Mouse (Mus musculus) stomach, embryonic 14.5 days (tissue): ENCODE measurements at regions not wholly inside any gene's neighbourhood (a gene's known extent, or its start where the extent isn't known, plus 50 kb on each side); places are given as distances from the start of the nearest gene placed in this dataset.
A peak's percentile ranks its signal among the peaks of the same experiment; 100 is the strongest.

Source experiments
- ATAC-seq: fragments of 200-750 bp; cut with Nextera tagmentation; 2 replicates; pipeline ENCODE4 v1.8.0; 2017; ENCODE audit warnings: low read depth, moderate TSS enrichment; ENCODE audit not compliant: insufficient number of reproducible peaks, insufficient read depth, low FRiP score
- H3K27ac ChIP-seq: fragments of 300-500 bp; sonication (generic); 2 replicates; pipeline ENCODE4 v1.5.1; 2014; ENCODE audit warnings: mild to moderate bottlenecking, low read length, moderate library complexity, mixed read lengths
- H3K27me3 ChIP-seq: fragments of 300-500 bp; sonication (generic); 2 replicates; pipeline ENCODE4 v1.6.1; 2014; ENCODE audit warnings: low read length, control low read depth, mixed read lengths; ENCODE audit not compliant: control insufficient read depth, insufficient read depth
- H3K36me3 ChIP-seq: fragments of 300-500 bp; sonication (generic); 2 replicates; pipeline ENCODE4 v1.6.1; 2014; ENCODE audit warnings: mild to moderate bottlenecking, control low read depth, low read length, moderate library complexity, mixed read lengths; ENCODE audit not compliant: control insufficient read depth, insufficient read depth
- H3K4me1 ChIP-seq: fragments of 300-500 bp; sonication (generic); 2 replicates; pipeline ENCODE4 v1.6.1; 2014; ENCODE audit warnings: low read length, control low read depth, mixed read lengths; ENCODE audit not compliant: control insufficient read depth, insufficient read depth
- H3K4me2 ChIP-seq: fragments of 300-500 bp; sonication (generic); replicated peaks from 2 replicates; pipeline ENCODE4 v1.6.1; 2014; ENCODE audit warnings: low read depth, low read length, control low read depth
- H3K4me3 ChIP-seq: fragments of 300-500 bp; sonication (generic); 2 replicates; pipeline ENCODE4 v1.5.1; 2014; ENCODE audit warnings: low read depth, low read length, control low read depth
- H3K9ac ChIP-seq: fragments of 300-500 bp; sonication (generic); replicated peaks from 2 replicates; pipeline ENCODE4 v1.6.1; 2014; ENCODE audit warnings: low read depth, mild to moderate bottlenecking, control low read depth, low read length, moderate library complexity, mixed read lengths
- H3K9me3 ChIP-seq: fragments of 300-500 bp; sonication (generic); 2 replicates; pipeline ENCODE4 v1.6.1; 2016; ENCODE audit warnings: low read depth, low read length, control low read depth; ENCODE audit not compliant: control insufficient read depth
- WGBS: fragments of 180-500 bp; shearing (Covaris S2); extraction: QIAGEN DNeasy Blood & Tissue Kit; methylation state at CpG from one replicate; pipeline ENCODE4 v1.1.7; 2014; 5-methylcytosine and 5-hydroxymethylcytosine counted together

- 69% methylated on average over 20 of the region's 20 CpGs for WGBS
- no peak overlapping the region for H3K9ac ChIP-seq
Observed at GRCm38 (mm10) chr8:9152313-9152925, 462.1 kb upstream of the Arglu1 start.

DNA sequence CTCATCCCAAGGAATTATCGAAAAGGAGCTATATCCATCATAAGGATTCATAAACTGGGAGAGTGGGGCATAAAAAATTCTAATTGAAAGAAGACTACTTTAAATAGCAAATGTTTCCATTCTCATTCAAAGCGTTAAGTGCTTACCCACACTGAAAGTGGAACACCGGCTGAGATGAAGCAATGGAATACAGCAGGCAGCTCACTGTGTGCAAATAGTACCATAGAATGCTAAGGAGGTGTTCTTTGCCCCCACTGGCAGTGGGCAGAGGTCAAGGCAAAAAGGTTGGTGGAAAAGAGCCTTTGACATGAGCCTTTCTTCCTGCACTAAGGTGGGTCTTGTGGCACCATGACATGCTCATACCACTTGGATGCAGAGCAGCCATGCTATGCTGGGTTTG lies 454.0 kb upstream of the Arglu1 start:
- ATAC-seq, result no peak
- H3K9ac ChIP-seq, result no peak overlapping the region
- WGBS, result 89% methylated on average over 3 of the region's 3 CpGs

More at GRCm38 (mm10) chr8:9152313-9152925, 462.1 kb upstream of the Arglu1 start:
- no peaks in the 10 kb centered on the region for H3K27me3 ChIP-seq
- no peak overlapping the region for H3K4me2 ChIP-seq
- ATAC-seq, result 0 out of 2 replicates have a peak, but pooled peaks have one; percentile 16
- H3K4me3 ChIP-seq, result no peak overlapping the region
- H3K9me3 ChIP-seq, result no peaks in the 10 kb centered on the region
- H3K27ac ChIP-seq, result no peak overlapping the region
- H3K36me3 ChIP-seq, result no peaks in the 10 kb centered on the region
- H3K4me1 ChIP-seq, result peaks cover 4% of the 10 kb centered on the region; the same call in 1 of the 2 replicates

DNA sequence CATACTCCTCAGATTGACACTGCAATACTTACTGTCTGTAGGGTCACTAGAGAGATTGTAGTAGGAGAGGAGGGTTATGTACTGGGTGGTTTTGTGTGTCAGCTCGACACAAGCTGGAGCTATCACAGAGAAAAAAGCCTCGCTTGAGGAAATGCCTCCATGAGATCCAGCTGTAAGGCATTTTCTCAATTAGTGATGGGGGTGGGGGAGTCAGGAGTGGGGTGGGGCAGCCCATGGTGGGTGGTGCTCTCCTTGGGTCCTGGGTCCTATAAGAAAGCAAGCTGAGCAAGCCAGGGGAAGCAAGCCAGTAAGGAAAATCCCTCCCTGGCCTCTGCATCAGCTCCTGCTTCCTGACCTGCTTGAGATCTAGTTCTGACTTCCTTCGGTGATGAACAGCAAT lies 449.5 kb upstream of the Arglu1 start:
- WGBS, result 41% methylated on average over 3 of the region's 3 CpGs
- ATAC-seq, result no peak
- no peaks in the 10 kb centered on the region for H3K9me3 ChIP-seq
- no peak overlapping the region for H3K9ac ChIP-seq
- H3K36me3 ChIP-seq, result no peaks in the 10 kb centered on the region
- H3K27ac ChIP-seq, result no peak overlapping the region
- H3K4me1 ChIP-seq, result no peaks in the 10 kb centered on the region
- H3K27me3 ChIP-seq, result no peaks in the 10 kb centered on the region
- no peak overlapping the region for H3K4me3 ChIP-seq
- no peak overlapping the region for H3K4me2 ChIP-seq

More for the DNA sequence above, 454.0 kb upstream of the Arglu1 start:
- Histone ChIP-seq H3K9me3 (no peaks in the 10 kb centered on the region), H3K27ac (no peak overlapping the region), H3K4me2 (no peak overlapping the region), H3K4me3 (no peak overlapping the region), H3K27me3 (no peaks in the 10 kb centered on the region), H3K36me3 (no peaks in the 10 kb centered on the region), H3K4me1 (no peaks in the 10 kb centered on the region)

DNA sequence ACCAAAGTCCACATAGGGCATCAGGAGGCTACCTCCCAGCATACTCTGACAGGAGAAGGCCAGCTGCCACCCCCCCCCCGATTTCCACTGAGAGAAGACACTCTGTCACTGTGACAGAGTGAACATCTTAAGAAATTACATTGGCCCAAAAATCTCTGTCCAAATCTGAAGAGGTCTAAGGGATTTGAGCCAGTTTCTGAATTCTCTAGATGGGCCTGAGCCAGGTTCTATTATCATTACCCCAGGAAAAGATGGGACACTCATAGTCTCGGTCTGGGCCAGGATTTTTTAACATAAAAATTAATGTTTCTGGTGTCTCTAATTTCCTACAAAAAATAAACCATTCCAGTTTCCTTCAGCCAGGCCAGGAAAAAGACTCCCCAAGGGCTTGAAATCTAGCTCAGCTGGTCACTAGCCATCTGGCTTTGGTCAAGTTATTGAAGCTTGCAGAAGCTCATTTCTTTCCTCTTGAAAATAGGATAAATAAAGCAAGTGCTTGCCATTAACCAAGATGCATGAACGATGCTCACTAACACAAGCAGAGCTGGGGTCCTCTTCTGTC lies 448.8 kb upstream of the Arglu1 start:
- no peak for ATAC-seq
- Histone ChIP-seq H3K9ac (no peak overlapping the region), H3K4me3 (no peak overlapping the region), H3K27ac (no peak overlapping the region), H3K4me1 (no peaks in the 10 kb centered on the region), H3K4me2 (no peak overlapping the region), H3K36me3 (no peaks in the 10 kb centered on the region), H3K27me3 (no peaks in the 10 kb centered on the region), H3K9me3 (no peaks in the 10 kb centered on the region)
- WGBS, result 60% methylated on average over 3 of the region's 3 CpGs

DNA sequence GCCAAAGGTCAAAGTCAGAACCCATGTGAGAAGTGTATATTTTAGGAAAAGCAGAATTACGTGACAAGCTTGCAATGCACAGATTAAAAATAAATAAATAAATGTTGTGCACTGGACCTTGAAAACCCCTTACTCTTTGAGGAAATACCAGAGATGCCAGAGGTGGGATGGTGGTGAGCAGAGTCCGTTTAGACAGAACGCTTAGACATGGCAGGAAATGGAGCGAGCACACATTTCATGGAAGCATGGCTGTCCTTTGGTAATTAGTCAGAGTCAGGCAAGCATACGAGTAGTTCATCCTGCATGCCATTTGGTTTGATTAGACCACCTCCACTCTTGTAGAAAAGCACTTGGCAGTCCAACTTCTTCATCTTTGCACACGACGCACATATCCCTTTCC lies 443.4 kb upstream of the Arglu1 start:
- no peaks in the 10 kb centered on the region for H3K4me1 ChIP-seq
- H3K4me2 ChIP-seq, result no peak overlapping the region
- no peak overlapping the region for H3K9ac ChIP-seq
- H3K9me3 ChIP-seq, result no peaks in the 10 kb centered on the region
- WGBS, result 55% methylated on average over 7 of the region's 7 CpGs
- no peaks in the 10 kb centered on the region for H3K36me3 ChIP-seq
- no peak overlapping the region for H3K4me3 ChIP-seq
- H3K27me3 ChIP-seq, result no peaks in the 10 kb centered on the region
- ATAC-seq, result no peak
- no peak overlapping the region for H3K27ac ChIP-seq

GRCm38 (mm10) chr8:9132612-9133218 lies 442.4 kb upstream of the Arglu1 start:
- H3K4me3 ChIP-seq, result no peak overlapping the region
- H3K36me3 ChIP-seq, result no peaks in the 10 kb centered on the region
- no peak overlapping the region for H3K27ac ChIP-seq
- H3K9me3 ChIP-seq, result no peaks in the 10 kb centered on the region
- no peak for ATAC-seq
- H3K4me2 ChIP-seq, result no peak overlapping the region
- WGBS, result 84% methylated on average over 5 of the region's 5 CpGs
- H3K9ac ChIP-seq, result no peak overlapping the region
- H3K4me1 ChIP-seq, result no peaks in the 10 kb centered on the region
- no peaks in the 10 kb centered on the region for H3K27me3 ChIP-seq

GRCm38 (mm10) chr8:9131249-9131648 lies 440.9 kb upstream of the Arglu1 start:
- H3K9ac ChIP-seq, result no peak overlapping the region
- no peak overlapping the region for H3K4me2 ChIP-seq
- H3K27me3 ChIP-seq, result no peaks in the 10 kb centered on the region
- no peak for ATAC-seq
- no peaks in the 10 kb centered on the region for H3K9me3 ChIP-seq
- H3K36me3 ChIP-seq, result no peaks in the 10 kb centered on the region
- WGBS, result 74% methylated on average over 4 of the region's 4 CpGs
- no peaks in the 10 kb centered on the region for H3K4me1 ChIP-seq
- no peak overlapping the region for H3K4me3 ChIP-seq
- no peak overlapping the region for H3K27ac ChIP-seq

- WGBS, result 78% methylated on average over 4 of the region's 4 CpGs
- no peak overlapping the region for H3K4me2 ChIP-seq
Observed at GRCm38 (mm10) chr8:9124503-9124902, 434.2 kb upstream of the Arglu1 start.

More at GRCm38 (mm10) chr8:9124503-9124902, 434.2 kb upstream of the Arglu1 start:
- Histone ChIP-seq H3K27me3 (no peaks in the 10 kb centered on the region), H3K4me1 (no peaks in the 10 kb centered on the region), H3K27ac (no peak overlapping the region), H3K4me3 (no peak overlapping the region), H3K9me3 (no peaks in the 10 kb centered on the region), H3K9ac (no peak overlapping the region), H3K36me3 (no peaks in the 10 kb centered on the region)
- no peak for ATAC-seq
